Mouse (Mus musculus) heart, embryonic 11.5 days (tissue): ENCODE results near the gene Olfr1390. TPM values are rescaled to one million over a fixed set of nuclear protein-coding genes. Genes with fewer than 3 reads are reported as not detected.
"Not testable (repeated sequence)": the region's sequence is repeated elsewhere in the genome, so short reads cannot be mapped to it uniquely, and the experiment has no call there.

Experiments used
- ATAC-seq: fragments of 200-750 bp; cut with Nextera tagmentation; replicated peaks from 2 replicates; pipeline ENCODE4 v1.8.0; 2017; ENCODE audit warnings: moderate library complexity; ENCODE audit not compliant: insufficient number of reproducible peaks, low FRiP score, low TSS enrichment
- H3K27ac ChIP-seq: fragments of 300-500 bp; sonication (generic); 2 replicates; pipeline ENCODE4 v1.5.1; 2014; ENCODE audit warnings: mild to moderate bottlenecking, low read depth, low read length
- H3K27me3 ChIP-seq: fragments of 300-500 bp; sonication (generic); 2 replicates; pipeline ENCODE4 v1.6.1; 2014; ENCODE audit warnings: mild to moderate bottlenecking, low read length, mixed read lengths; ENCODE audit not compliant: control insufficient read depth, insufficient read depth
- H3K36me3 ChIP-seq: fragments of 300-500 bp; sonication (generic); 2 replicates; pipeline ENCODE4 v1.6.1; 2014; ENCODE audit warnings: mild to moderate bottlenecking, low read length, moderate library complexity, mixed read lengths; ENCODE audit not compliant: control insufficient read depth, insufficient read depth
- H3K4me1 ChIP-seq: fragments of 300-500 bp; sonication (generic); 2 replicates; pipeline ENCODE4 v1.6.1; 2014; ENCODE audit warnings: low read length; ENCODE audit not compliant: control insufficient read depth, insufficient read depth
- H3K4me2 ChIP-seq: fragments of 300-500 bp; sonication (generic); 2 replicates; pipeline ENCODE4 v1.6.1; 2014; ENCODE audit warnings: mild to moderate bottlenecking, moderate library complexity
- H3K4me3 ChIP-seq: fragments of 300-500 bp; sonication (generic); 2 replicates; pipeline ENCODE4 v1.5.1; 2014; ENCODE audit warnings: low read depth, low read length
- H3K9ac ChIP-seq: fragments of 300-500 bp; sonication (generic); 2 replicates; pipeline ENCODE4 v1.6.1; 2014; ENCODE audit warnings: mild to moderate bottlenecking, low read depth, low read length, moderate library complexity
- H3K9me3 ChIP-seq: fragments of 300-500 bp; sonication (generic); replicated peaks from 2 replicates; pipeline ENCODE4 v1.6.1; 2016; ENCODE audit warnings: low read length; ENCODE audit not compliant: control insufficient read depth
- WGBS: fragments of 180-500 bp; shearing (Covaris S2); extraction: QIAGEN DNeasy Blood & Tissue Kit; methylation state at CpG from one replicate; pipeline ENCODE4 v1.1.7; 2014; ENCODE audit not compliant: insufficient replicate concordance; 5-methylcytosine and 5-hydroxymethylcytosine counted together
- polyA plus RNA-seq: library from polyadenylated mRNA; unstranded; fragments of >200 nt; fragmentation: Nextera tagmentation; extraction: Ambion mirVana; gene quantifications from 2 replicates; pipeline ENCODE4 v1.2.1, GENCODE M21; 2014

Gene Olfr1390
- polyA plus RNA-seq, result not detected in 2 replicates

DNA sequence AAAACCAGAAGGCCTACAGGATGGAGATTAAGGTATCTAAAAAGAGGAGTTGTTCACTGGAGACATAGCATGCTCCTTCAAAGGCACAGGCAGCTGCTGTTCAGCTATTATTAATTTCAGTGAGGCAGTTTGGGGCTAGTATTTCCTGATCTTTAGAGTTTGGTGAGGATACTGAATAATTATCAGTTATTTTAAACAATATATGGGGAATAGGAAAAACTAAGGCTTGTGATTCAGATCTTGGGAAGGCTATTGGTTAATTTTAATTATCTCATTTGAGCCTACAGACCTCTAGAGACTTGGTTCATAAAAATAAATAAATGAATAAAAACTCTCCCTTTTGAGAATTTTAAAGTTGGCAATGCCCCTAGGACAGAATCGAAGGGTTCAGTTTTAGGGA, at the start of gene Olfr1390:
TSS of gene Olfr1390 (plus strand) at position 301 of the 400 bp plus-strand sequence.
- Histone ChIP-seq H3K4me2 (no peak within 1 kb of the TSS), H3K9me3 (no peaks in the 10 kb centered on the region), H3K27me3 (no peaks in the 10 kb centered on the region), H3K36me3 (no peaks in the 10 kb centered on the region), H3K4me1 (no peaks in the 10 kb centered on the region), H3K9ac (no peak within 1 kb of the TSS), H3K27ac (no peak within 1 kb of the TSS), H3K4me3 (no peak within 1 kb of the TSS)
- ATAC-seq, result no peak
- WGBS, result 77% methylated on average over 1 of the region's 1 CpGs

DNA sequence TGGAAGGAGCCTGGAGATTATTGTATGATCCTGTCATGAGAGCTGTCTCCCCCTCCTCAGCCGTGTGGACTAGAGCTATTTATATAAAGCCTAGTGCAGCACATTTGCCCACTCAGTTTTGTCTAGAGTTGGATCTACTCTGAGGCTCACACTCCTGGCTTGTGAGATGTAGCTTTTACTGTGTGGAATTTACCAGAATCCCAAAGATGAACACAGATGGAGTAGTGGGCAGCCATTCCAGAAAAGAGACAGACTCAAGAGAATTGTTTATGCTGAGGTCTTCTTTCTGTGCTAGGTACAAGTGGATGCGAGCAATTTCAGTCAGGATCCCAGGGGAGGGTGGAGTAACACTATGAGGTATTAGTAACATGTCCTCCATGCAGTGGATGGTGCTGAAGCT, 47.7 kb upstream of the Olfr1390 start:
- no peaks in the 10 kb centered on the region for H3K9me3 ChIP-seq
- ATAC-seq, result no peak
- H3K4me2 ChIP-seq, result no peak overlapping the region
- no peaks in the 10 kb centered on the region for H3K36me3 ChIP-seq
- whole genome bisulfite sequencing, result 58% methylated on average over 2 of the region's 2 CpGs
- H3K4me3 ChIP-seq, result no peak overlapping the region
- H3K4me1 ChIP-seq, result no peaks in the 10 kb centered on the region
- H3K9ac ChIP-seq, result no peak overlapping the region
- H3K27ac ChIP-seq, result no peak overlapping the region
- H3K27me3 ChIP-seq, result no peaks in the 10 kb centered on the region

DNA sequence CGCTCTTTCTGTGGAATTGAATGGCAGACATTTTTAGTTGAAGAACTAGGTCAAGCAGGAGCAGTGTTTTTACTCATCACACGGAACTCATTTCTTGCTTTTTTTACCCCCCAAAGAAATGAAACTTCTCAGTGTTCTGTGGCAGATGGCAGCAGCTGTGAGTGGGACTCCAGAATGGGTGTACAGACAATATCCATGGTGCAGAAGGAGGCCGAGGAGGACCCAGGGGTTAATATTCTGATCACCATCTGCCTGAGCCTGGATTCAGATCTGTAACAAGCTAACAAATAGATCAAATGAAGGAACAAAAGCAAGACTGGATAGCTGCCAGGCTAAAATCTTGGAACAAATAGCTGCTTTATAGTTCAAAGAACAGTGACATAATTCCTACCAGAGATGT, 42.2 kb upstream of the Olfr1390 start:
- Histone ChIP-seq H3K4me2 (no peak overlapping the region), H3K27ac (no peak overlapping the region), H3K27me3 (no peaks in the 10 kb centered on the region), H3K9ac (no peak overlapping the region), H3K4me3 (no peak overlapping the region), H3K9me3 (no peaks in the 10 kb centered on the region), H3K36me3 (no peaks in the 10 kb centered on the region), H3K4me1 (no peaks in the 10 kb centered on the region)
- ATAC-seq, result no peak
- WGBS, result 71% methylated on average over 3 of the region's 3 CpGs

DNA sequence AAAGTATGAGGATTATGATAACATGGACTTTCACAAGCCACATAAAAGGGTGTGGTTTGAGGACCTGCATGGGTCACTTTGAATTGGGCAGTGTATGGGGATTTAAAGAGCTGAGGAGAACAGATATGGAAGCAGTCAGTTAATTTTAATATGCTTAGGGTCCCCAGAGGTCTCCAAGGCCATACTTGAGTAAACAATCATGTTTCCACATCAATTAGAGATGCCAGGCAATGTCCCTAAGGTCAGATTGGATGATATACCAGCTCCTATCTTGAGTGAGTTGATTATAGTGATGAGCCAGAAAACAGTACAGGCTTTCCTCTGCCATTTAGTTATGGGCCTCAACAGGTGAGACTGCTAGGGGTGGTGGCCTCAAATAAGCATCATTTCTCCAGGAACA, 30.5 kb upstream of the Olfr1390 start, which contains the start of gene Olfr10:
TSS of gene Olfr10 (plus strand) at position 301 of the 400 bp plus-strand sequence.
- no peaks in the 10 kb centered on the region for H3K9me3 ChIP-seq
- ATAC-seq, result no peak
- H3K9ac ChIP-seq, result no peak within 1 kb of the TSS
- no peak within 1 kb of the TSS for H3K27ac ChIP-seq
- no peak within 1 kb of the TSS for H3K4me3 ChIP-seq
- no peaks in the 10 kb centered on the region for H3K36me3 ChIP-seq
- no peaks in the 10 kb centered on the region for H3K27me3 ChIP-seq
- H3K4me2 ChIP-seq, result no peak within 1 kb of the TSS
- H3K4me1 ChIP-seq, result no peaks in the 10 kb centered on the region

- H3K9ac ChIP-seq, H3K27ac ChIP-seq, H3K27me3 ChIP-seq, H3K9me3 ChIP-seq, H3K4me3 ChIP-seq, H3K4me2 ChIP-seq, ATAC-seq, H3K4me1 ChIP-seq, H3K36me3 ChIP-seq: not testable (repeated sequence)
- 73% methylated on average over 5 of the region's 5 CpGs for WGBS
Observed at GRCm38 (mm10) chr11:49308547-49308946, 26.4 kb upstream of the Olfr1390 start.

DNA sequence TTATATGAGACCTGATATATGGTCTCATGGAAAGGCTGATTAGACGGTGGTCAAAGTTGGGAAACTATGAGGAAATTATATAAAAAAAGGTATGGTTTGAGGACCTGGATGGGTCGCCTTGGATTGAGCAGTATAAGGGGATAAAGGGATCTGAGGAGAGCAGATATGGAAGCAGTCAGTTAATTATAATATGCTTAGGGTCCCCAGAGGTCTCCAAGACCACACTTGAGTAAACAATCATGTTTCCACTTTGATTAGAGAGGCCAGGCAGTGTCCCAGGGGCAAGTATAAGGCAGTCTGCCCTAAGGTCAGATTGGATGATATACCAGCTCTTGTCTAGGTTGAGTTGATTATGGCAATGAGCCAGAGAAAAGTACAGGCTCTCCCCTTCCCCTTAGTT, 12.5 kb upstream of the Olfr1390 start, which contains the start of gene Olfr1391:
TSS of gene Olfr1391 (plus strand) at position 301 of the 400 bp plus-strand sequence.
- no peak within 1 kb of the TSS for H3K4me3 ChIP-seq
- 76% methylated on average over 2 of the region's 2 CpGs for WGBS
- H3K9ac ChIP-seq, result no peak within 1 kb of the TSS
- H3K36me3 ChIP-seq, result no peaks in the 10 kb centered on the region
- no peaks in the 10 kb centered on the region for H3K4me1 ChIP-seq
- H3K9me3 ChIP-seq, result no peaks in the 10 kb centered on the region
- no peaks in the 10 kb centered on the region for H3K27me3 ChIP-seq
- H3K4me2 ChIP-seq, result no peak within 1 kb of the TSS
- H3K27ac ChIP-seq, result no peak within 1 kb of the TSS
- ATAC-seq, result no peak

DNA sequence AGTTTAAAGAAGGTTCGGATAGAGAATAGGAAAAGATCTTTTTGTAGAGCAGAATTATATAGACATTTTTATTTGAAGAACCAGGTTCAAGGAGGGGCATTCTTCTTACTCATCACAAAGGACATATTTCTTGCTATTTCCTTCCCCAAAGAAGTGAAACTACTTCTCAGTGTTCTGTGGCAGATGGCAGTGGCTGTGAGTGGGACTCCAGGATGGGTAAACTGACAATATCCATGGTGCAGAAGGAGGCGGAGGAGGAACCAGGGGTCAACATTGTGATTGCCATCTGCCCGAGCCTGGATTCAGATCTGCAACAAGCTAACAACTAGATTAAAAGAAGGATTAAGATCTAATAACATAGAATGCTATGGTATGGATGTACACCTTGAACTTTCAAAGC, 8.3 kb upstream of the Olfr1390 start:
- Histone ChIP-seq H3K4me3 (no peak overlapping the region), H3K9ac (no peak overlapping the region), H3K36me3 (no peaks in the 10 kb centered on the region), H3K27ac (no peak overlapping the region), H3K4me1 (no peaks in the 10 kb centered on the region), H3K27me3 (no peaks in the 10 kb centered on the region), H3K4me2 (no peak overlapping the region), H3K9me3 (no peaks in the 10 kb centered on the region)
- WGBS, result 78% methylated on average over 3 of the region's 3 CpGs
- ATAC-seq, result no peak

GRCm38 (mm10) chr11:49329686-49330085, 5.3 kb upstream of the Olfr1390 start:
- no peaks in the 10 kb centered on the region for H3K4me1 ChIP-seq
- WGBS, result 70% methylated on average over 1 of the region's 1 CpGs
- H3K4me3 ChIP-seq, result no peak overlapping the region
- no peaks in the 10 kb centered on the region for H3K27me3 ChIP-seq
- no peaks in the 10 kb centered on the region for H3K36me3 ChIP-seq
- H3K4me2 ChIP-seq, result no peak overlapping the region
- no peak for ATAC-seq
- no peak overlapping the region for H3K27ac ChIP-seq
- no peaks in the 10 kb centered on the region for H3K9me3 ChIP-seq
- H3K9ac ChIP-seq, result no peak overlapping the region

- Histone ChIP-seq H3K27me3 (no peaks in the 10 kb centered on the region), H3K4me2 (no peak overlapping the region), H3K9ac (no peak overlapping the region), H3K9me3 (0 out of 2 replicates have a peak, but pooled peaks cover 2% of the 10 kb centered on the region), H3K36me3 (no peaks in the 10 kb centered on the region), H3K4me1 (no peaks in the 10 kb centered on the region), H3K27ac (no peak overlapping the region), H3K4me3 (no peak overlapping the region)
- 62% methylated on average over 4 of the region's 4 CpGs for WGBS
- ATAC-seq, result no peak
Observed at GRCm38 (mm10) chr11:49337150-49337832, 2.3 kb downstream of the Olfr1390 start.
